Mouse (Mus musculus): ENCODE results near the gene Cyp11a1.

GRCm38 (mm10) chr9:57959886-57960866 is 46.0 kb upstream of the Cyp11a1 start:
- TF ChIP-seq TAL1 (IDR thresholded peaks at IDR 0.05; ENCODE audit: low read length) (no peak), GATA1 (IDR thresholded peaks at IDR 0.05; ENCODE audit: low read length) (no peak)

Measured in erythroblast, embryonic 14.5 days (primary cell).